Mouse (Mus musculus) kidney, postnatal 0 days (tissue): ENCODE measurements around the gene Gstm5. TPM values are rescaled to one million over a fixed set of nuclear protein-coding genes. Genes with fewer than 3 reads are reported as not detected.

Experiments
- ATAC-seq: fragments of 200-750 bp; cut with Nextera tagmentation; replicated peaks from 2 replicates; pipeline ENCODE4 v1.8.0; 2017; ENCODE audit warnings: low read depth, moderate number of reproducible peaks, moderate TSS enrichment, moderate library complexity; ENCODE audit not compliant: low FRiP score
- DNase-seq: peaks from one replicate; pipeline ENCODE4 v3.0.0-alpha.2; 2016; ENCODE audit warnings: low spot score
- H3K27ac ChIP-seq: fragments of 300-500 bp; sonication (generic); 2 replicates; pipeline ENCODE4 v1.5.1; 2014; ENCODE audit warnings: mild to moderate bottlenecking
- H3K27me3 ChIP-seq: fragments of 300-500 bp; sonication (generic); 2 replicates; pipeline ENCODE4 v1.6.1; 2014; ENCODE audit warnings: low read length, mixed read lengths; ENCODE audit not compliant: insufficient read depth
- H3K36me3 ChIP-seq: fragments of 300-500 bp; sonication (generic); 2 replicates; pipeline ENCODE4 v1.6.1; 2014; ENCODE audit warnings: low read length, mixed read lengths; ENCODE audit not compliant: insufficient read depth
- H3K4me1 ChIP-seq: fragments of 300-500 bp; sonication (generic); replicated peaks from 2 replicates; pipeline ENCODE4 v1.6.1; 2014; ENCODE audit warnings: antibody characterized with exemption, low read length, mixed read lengths; ENCODE audit not compliant: insufficient read depth
- H3K4me2 ChIP-seq: fragments of 300-500 bp; sonication (generic); 2 replicates; pipeline ENCODE4 v1.6.1; 2014; ENCODE audit warnings: mild to moderate bottlenecking, low read length, moderate library complexity, mixed read lengths
- H3K4me3 ChIP-seq: fragments of 300-500 bp; sonication (generic); replicated peaks from 2 replicates; pipeline ENCODE4 v1.5.1; 2014; ENCODE audit warnings: low read depth, low read length
- H3K9ac ChIP-seq: fragments of 300-500 bp; sonication (generic); 2 replicates; pipeline ENCODE4 v1.6.1; 2014; ENCODE audit warnings: low read depth, low read length
- H3K9me3 ChIP-seq: fragments of 300-500 bp; sonication (generic); replicated peaks from 2 replicates; pipeline ENCODE4 v1.6.1; 2016; ENCODE audit warnings: low read length, inconsistent platforms, mixed read lengths
- CTCF ChIP-seq: IDR thresholded peaks from 2 replicates; pipeline ENCODE4 v1.5.1; 2016; ENCODE audit warnings: antibody characterized with exemption, low read depth, mild to moderate bottlenecking, moderate library complexity
- WGBS: fragments of 180-500 bp; shearing (Covaris S2); extraction: QIAGEN DNeasy Blood & Tissue Kit; methylation state at CpG from one replicate; pipeline ENCODE4 v1.1.7; 2014; 5-methylcytosine and 5-hydroxymethylcytosine counted together
- polyA plus RNA-seq: library from polyadenylated mRNA; unstranded; fragments of >200 nt; fragmentation: Nextera tagmentation; extraction: Ambion mirVana; gene quantifications from 2 replicates; pipeline ENCODE4 v1.2.1, GENCODE M21; 2015

Gstm5 gene
- polyA plus RNA-seq, 1 experiment from 2014 or later: 258 TPM

DNA sequence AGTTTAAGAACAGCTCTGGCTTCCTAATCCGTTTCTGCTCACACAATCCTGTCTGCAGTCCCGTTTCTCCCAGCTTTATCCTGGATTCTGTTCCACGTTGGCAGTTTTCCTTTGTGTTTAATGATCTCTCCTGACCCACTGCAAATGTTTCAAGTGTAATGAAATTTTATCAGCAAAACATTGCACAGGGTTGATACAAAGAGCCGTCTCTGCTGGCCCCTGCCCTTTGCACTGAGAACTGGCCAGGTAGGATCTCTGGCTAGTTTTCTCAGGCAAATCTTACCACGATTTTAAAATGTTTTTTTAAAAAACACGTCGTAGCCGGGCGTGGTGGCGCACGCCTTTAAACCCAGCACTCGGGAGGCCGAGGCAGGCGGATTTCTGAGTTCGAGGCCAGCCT is 21.1 kb downstream of the Gstm5 start:
- ATAC-seq (no peak), DNase-seq (no peak)
- Histone ChIP-seq H3K4me2 (no peak overlapping the region), H3K9me3 (no peaks in the 10 kb centered on the region), H3K4me1 (no peaks in the 10 kb centered on the region), H3K27ac (no peak overlapping the region), H3K4me3 (no peak overlapping the region), H3K36me3 (no peaks in the 10 kb centered on the region), H3K9ac (no peak overlapping the region), H3K27me3 (no peaks in the 10 kb centered on the region)
- 73% methylated on average over 15 of the region's 15 CpGs for WGBS
- TF ChIP-seq CTCF: no peak

DNA sequence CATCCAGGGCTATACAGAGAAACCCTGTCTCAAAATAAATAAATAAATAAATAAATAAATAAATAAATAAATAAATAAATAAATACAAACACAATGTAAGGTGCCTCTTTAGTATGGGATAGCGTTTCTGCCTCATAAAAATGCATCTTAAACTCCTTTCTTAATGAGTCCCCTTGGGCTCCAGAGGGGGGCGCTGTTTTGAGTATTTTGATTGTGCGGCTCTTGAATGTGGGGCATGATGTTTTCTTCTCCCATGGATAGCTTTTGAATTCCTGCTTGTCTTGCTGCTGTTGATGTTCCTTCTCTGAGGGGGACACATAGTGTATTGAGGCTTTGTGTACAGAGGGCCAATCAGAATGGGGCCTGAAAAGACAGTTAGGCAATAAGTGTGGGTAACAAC is 21.5 kb downstream of the Gstm5 start:
- ATAC-seq (no peak), DNase-seq (no peak)
- H3K27ac ChIP-seq: no peak overlapping the region
- no peaks in the 10 kb centered on the region for H3K27me3 ChIP-seq
- TF ChIP-seq CTCF: peak; percentile 55
- no peak overlapping the region for H3K4me3 ChIP-seq
- no peak overlapping the region for H3K9ac ChIP-seq
- 89% methylated on average over 3 of the region's 3 CpGs for WGBS
- no peaks in the 10 kb centered on the region for H3K36me3 ChIP-seq
- H3K4me1 ChIP-seq: no peaks in the 10 kb centered on the region
- H3K4me2 ChIP-seq: no peak overlapping the region
- H3K9me3 ChIP-seq: no peaks in the 10 kb centered on the region

DNA sequence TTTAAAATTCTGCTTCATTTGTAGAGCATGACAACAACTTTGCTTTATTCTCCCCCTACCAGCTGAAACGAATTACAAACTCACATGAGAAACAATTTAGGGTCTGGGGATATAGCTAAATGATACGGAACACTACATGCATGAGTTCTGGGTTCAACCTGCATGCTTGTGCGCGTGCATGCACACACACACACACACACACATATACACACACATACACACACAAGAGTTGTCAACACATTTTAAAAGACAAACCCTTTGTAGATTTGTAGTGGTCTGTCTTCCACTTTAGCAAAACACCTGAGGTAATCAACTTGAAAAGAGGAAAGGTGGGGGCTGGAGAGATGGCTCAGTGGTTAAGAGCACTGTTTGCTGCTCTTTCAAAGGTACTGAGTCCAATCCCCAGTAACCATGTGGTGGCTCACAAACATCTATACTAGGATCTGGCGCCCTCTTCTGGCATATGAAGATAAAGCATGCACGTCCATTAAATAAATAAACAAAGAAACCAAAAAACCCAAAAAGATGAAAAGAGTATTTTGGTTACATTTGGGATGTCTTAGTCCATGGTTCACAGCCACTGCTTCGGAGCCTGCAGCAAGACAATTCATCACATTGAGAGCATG is 22.3 kb downstream of the Gstm5 start:
- peak; percentile 95 for TF ChIP-seq CTCF
- no peak overlapping the region for H3K27ac ChIP-seq
- H3K4me1 ChIP-seq: no peaks in the 10 kb centered on the region
- no peaks in the 10 kb centered on the region for H3K36me3 ChIP-seq
- no peak overlapping the region for H3K4me2 ChIP-seq
- H3K4me3 ChIP-seq: no peak overlapping the region
- peak; percentile 57; the same call in 1 of the 2 replicates for ATAC-seq
- H3K9ac ChIP-seq: no peak overlapping the region
- DNase-seq: peak; percentile 81
- no peaks in the 10 kb centered on the region for H3K9me3 ChIP-seq
- no peaks in the 10 kb centered on the region for H3K27me3 ChIP-seq
- WGBS: 51% methylated on average over 7 of the region's 7 CpGs

DNA sequence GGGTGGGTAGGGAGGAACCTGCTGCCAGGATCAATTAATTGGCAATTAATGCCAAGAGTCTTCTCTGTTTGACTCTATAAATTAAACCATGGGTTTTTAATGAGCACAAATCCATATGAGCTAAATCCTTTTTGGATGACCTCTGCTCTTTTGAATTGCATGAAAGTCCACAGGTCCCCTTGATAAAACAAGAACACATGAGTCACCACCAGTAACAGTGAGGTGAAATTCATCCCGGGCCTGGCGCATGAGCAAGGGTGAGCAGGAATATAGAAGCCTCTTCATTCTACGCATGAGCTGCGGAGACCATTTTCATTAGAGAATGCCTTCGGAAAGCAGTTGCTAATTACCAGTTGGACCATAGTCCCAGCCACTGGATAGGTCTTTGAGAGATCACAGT is 24.7 kb downstream of the Gstm5 start:
- Histone ChIP-seq H3K4me2 (no peak overlapping the region), H3K4me3 (no peak overlapping the region), H3K27me3 (no peaks in the 10 kb centered on the region), H3K4me1 (no peaks in the 10 kb centered on the region), H3K9ac (no peak overlapping the region), H3K27ac (no peak overlapping the region), H3K36me3 (no peaks in the 10 kb centered on the region), H3K9me3 (no peaks in the 10 kb centered on the region)
- no peak for ATAC-seq
- no peak for TF ChIP-seq CTCF
- WGBS: 86% methylated on average over 5 of the region's 5 CpGs
- no peak for DNase-seq

DNA sequence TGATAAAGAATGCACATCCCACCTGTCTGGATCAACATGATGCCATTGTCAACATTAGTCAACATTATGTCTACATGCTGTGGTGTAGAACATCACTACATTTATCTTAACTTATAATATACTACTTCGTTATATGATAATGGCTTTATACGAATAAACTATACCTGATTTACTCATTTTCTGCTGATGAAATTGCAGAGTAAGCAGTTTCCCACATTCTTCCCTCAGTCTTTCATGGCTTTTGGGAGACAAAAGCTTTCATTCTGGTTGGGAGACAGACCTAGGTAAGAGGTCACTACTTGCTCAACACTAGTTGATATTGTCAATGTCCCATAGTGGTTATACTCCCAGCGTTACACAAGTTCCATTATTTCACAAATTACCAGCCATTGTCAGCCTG is 29.7 kb downstream of the Gstm5 start:
- H3K27ac ChIP-seq: no peak overlapping the region
- no peaks in the 10 kb centered on the region for H3K4me1 ChIP-seq
- no peaks in the 10 kb centered on the region for H3K9me3 ChIP-seq
- H3K4me3 ChIP-seq: no peak overlapping the region
- H3K4me2 ChIP-seq: no peak overlapping the region
- ATAC-seq (no peak), DNase-seq (no peak)
- H3K36me3 ChIP-seq: no peaks in the 10 kb centered on the region
- no peaks in the 10 kb centered on the region for H3K27me3 ChIP-seq
- WGBS: 95% methylated on average over 3 of the region's 3 CpGs
- TF ChIP-seq CTCF: no peak
- H3K9ac ChIP-seq: no peak overlapping the region

DNA sequence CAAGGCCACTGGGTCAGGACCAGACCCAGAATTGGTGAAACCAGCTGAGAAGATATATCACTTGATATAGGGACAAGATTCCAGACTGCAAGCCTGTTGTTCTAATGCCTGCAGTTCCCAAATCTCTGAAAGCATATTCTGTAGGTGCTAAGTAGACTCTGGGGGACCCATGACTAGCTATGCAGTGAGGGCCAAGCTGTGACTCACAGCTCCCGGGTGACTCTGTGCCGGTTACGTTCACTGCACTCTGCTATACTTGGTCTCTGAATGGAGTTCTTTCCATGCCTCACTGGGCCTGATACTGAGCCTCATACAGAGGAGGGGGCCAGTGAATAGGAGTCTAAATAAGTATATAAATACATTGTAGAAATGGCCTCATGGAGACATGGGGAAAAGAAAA is 32.2 kb downstream of the Gstm5 start:
- DNase-seq (no peak), ATAC-seq (no peak)
- Histone ChIP-seq H3K4me2 (no peak overlapping the region), H3K4me3 (no peak overlapping the region), H3K9ac (no peak overlapping the region), H3K27ac (no peak overlapping the region), H3K9me3 (no peaks in the 10 kb centered on the region), H3K36me3 (no peaks in the 10 kb centered on the region), H3K27me3 (no peaks in the 10 kb centered on the region), H3K4me1 (no peaks in the 10 kb centered on the region)
- WGBS: 55% methylated on average over 3 of the region's 3 CpGs
- no peak for TF ChIP-seq CTCF

DNA sequence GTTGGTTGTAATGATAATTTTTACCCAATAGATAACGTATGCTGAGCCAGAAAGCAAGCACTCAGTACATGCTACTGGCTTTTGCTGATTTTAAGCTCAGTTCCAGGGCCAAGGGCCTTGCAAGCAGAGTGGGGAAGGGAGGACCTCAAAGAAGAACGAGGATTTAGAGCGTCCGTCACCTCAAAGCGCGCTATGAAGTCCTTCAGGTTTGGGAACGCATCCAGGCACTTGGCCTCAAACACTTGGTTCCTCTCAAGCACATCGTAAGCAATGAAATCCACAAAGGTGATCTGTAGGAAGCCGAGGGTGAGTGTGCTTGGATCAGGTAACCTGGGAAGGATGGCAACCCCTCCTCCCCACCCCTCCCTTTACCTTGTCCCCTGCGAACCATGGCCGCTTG is 33.1 kb downstream of the Gstm5 start:
- H3K4me1 ChIP-seq: no peaks in the 10 kb centered on the region
- H3K36me3 ChIP-seq: no peaks in the 10 kb centered on the region
- WGBS: 70% methylated on average over 11 of the region's 11 CpGs
- H3K9me3 ChIP-seq: no peaks in the 10 kb centered on the region
- H3K27me3 ChIP-seq: no peaks in the 10 kb centered on the region
- DNase-seq: no peak
- TF ChIP-seq CTCF: no peak
- H3K4me2 ChIP-seq: no peak overlapping the region
- H3K4me3 ChIP-seq: no peak overlapping the region
- H3K9ac ChIP-seq: no peak overlapping the region
- no peak overlapping the region for H3K27ac ChIP-seq
- no peak for ATAC-seq
